Mouse (Mus musculus) heart, embryonic 11.5 days (tissue): Measurements from ENCODE around the gene Asxl1. TPM values are rescaled to one million over a fixed set of nuclear protein-coding genes. Genes with fewer than 3 reads are reported as not detected.

Experiments
- ATAC-seq: fragments of 200-750 bp; cut with Nextera tagmentation; replicated peaks from 2 replicates; pipeline ENCODE4 v1.8.0; 2017; ENCODE audit warnings: moderate library complexity; ENCODE audit not compliant: insufficient number of reproducible peaks, low FRiP score, low TSS enrichment
- H3K27ac ChIP-seq: fragments of 300-500 bp; sonication (generic); 2 replicates; pipeline ENCODE4 v1.5.1; 2014; ENCODE audit warnings: mild to moderate bottlenecking, low read depth, low read length
- H3K27me3 ChIP-seq: fragments of 300-500 bp; sonication (generic); 2 replicates; pipeline ENCODE4 v1.6.1; 2014; ENCODE audit warnings: mild to moderate bottlenecking, low read length, mixed read lengths; ENCODE audit not compliant: control insufficient read depth, insufficient read depth
- H3K36me3 ChIP-seq: fragments of 300-500 bp; sonication (generic); 2 replicates; pipeline ENCODE4 v1.6.1; 2014; ENCODE audit warnings: mild to moderate bottlenecking, low read length, moderate library complexity, mixed read lengths; ENCODE audit not compliant: control insufficient read depth, insufficient read depth
- H3K4me1 ChIP-seq: fragments of 300-500 bp; sonication (generic); 2 replicates; pipeline ENCODE4 v1.6.1; 2014; ENCODE audit warnings: low read length; ENCODE audit not compliant: control insufficient read depth, insufficient read depth
- H3K4me2 ChIP-seq: fragments of 300-500 bp; sonication (generic); 2 replicates; pipeline ENCODE4 v1.6.1; 2014; ENCODE audit warnings: mild to moderate bottlenecking, moderate library complexity
- H3K4me3 ChIP-seq: fragments of 300-500 bp; sonication (generic); 2 replicates; pipeline ENCODE4 v1.5.1; 2014; ENCODE audit warnings: low read depth, low read length
- H3K9ac ChIP-seq: fragments of 300-500 bp; sonication (generic); 2 replicates; pipeline ENCODE4 v1.6.1; 2014; ENCODE audit warnings: mild to moderate bottlenecking, low read depth, low read length, moderate library complexity
- H3K9me3 ChIP-seq: fragments of 300-500 bp; sonication (generic); replicated peaks from 2 replicates; pipeline ENCODE4 v1.6.1; 2016; ENCODE audit warnings: low read length; ENCODE audit not compliant: control insufficient read depth
- WGBS: fragments of 180-500 bp; shearing (Covaris S2); extraction: QIAGEN DNeasy Blood & Tissue Kit; methylation state at CpG from one replicate; pipeline ENCODE4 v1.1.7; 2014; ENCODE audit not compliant: insufficient replicate concordance; 5-methylcytosine and 5-hydroxymethylcytosine counted together
- polyA plus RNA-seq: library from polyadenylated mRNA; unstranded; fragments of >200 nt; fragmentation: Nextera tagmentation; extraction: Ambion mirVana; gene quantifications from 2 replicates; pipeline ENCODE4 v1.2.1, GENCODE M21; 2014

Gene Asxl1
- polyA plus RNA-seq, 1 experiment from 2014 or later = 13.8 TPM

GRCm38 (mm10) chr2:153436641-153437305 lies 91.1 kb downstream of the Asxl1 start:
- Histone ChIP-seq H3K9ac (peak overlapping the region; percentile 58), H3K4me3 (0 out of 2 replicates have a peak overlapping the region, but pooled peaks have one; percentile 6)
- WGBS = 12% methylated on average over 6 of the region's 6 CpGs

GRCm38 (mm10) chr2:153437306-153437659 lies 91.7 kb downstream of the Asxl1 start:
- Histone ChIP-seq H3K36me3 (peaks cover 6% of the 10 kb centered on the region), H3K9ac (peak overlapping the region; percentile 58), H3K4me3 (0 out of 2 replicates have a peak overlapping the region, but pooled peaks have one; percentile 6), H3K9me3 (no peaks in the 10 kb centered on the region), H3K27me3 (no peaks in the 10 kb centered on the region), H3K4me2 (peak overlapping the region; percentile 56), H3K27ac (peak overlapping the region; percentile 87), H3K4me1 (peaks cover 85% of the 10 kb centered on the region)
- ATAC-seq = no peak
- 18% methylated on average over 2 of the region's 2 CpGs for WGBS

More at GRCm38 (mm10) chr2:153436641-153437305, 91.1 kb downstream of the Asxl1 start:
- Histone ChIP-seq H3K4me1 (peaks cover 85% of the 10 kb centered on the region), H3K27ac (peak overlapping the region; percentile 87), H3K36me3 (peaks cover 6% of the 10 kb centered on the region), H3K4me2 (peak overlapping the region; percentile 56), H3K27me3 (no peaks in the 10 kb centered on the region), H3K9me3 (no peaks in the 10 kb centered on the region)
- peak; percentile 59 for ATAC-seq

DNA sequence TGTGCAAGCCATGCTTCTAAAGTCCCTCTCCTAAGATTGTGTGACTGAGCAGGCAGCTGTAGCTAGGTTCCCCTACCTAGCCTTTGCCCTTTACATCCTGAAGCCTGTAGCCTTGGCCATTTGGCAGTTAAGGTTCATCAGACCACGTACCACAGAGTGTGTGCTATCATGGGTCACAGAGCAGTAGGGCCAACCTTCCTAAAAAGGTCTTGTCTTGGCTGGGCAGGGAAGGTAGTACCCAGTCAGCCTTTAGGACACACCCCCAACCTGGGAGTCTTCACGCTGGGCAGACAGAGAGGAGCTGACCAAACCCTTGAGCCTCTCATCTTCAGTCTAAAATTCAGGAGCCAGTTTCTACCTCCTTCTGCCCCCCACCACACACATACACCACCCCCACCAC lies 95.1 kb downstream of the Asxl1 start:
- H3K9me3 ChIP-seq = no peaks in the 10 kb centered on the region
- H3K36me3 ChIP-seq = peaks cover 6% of the 10 kb centered on the region; the same call in 1 of the 2 replicates
- peak overlapping the region; percentile 100 for H3K4me2 ChIP-seq
- no peaks in the 10 kb centered on the region for H3K27me3 ChIP-seq
- H3K4me3 ChIP-seq = no peak overlapping the region
- WGBS = 36% methylated on average over 2 of the region's 2 CpGs
- peaks cover 59% of the 10 kb centered on the region for H3K4me1 ChIP-seq
- no peak for ATAC-seq
- peak overlapping the region; percentile 3 for H3K27ac ChIP-seq
- H3K9ac ChIP-seq = no peak overlapping the region

- H3K4me1 ChIP-seq = peaks cover 54% of the 10 kb centered on the region
- 24% methylated on average over 3 of the region's 3 CpGs for WGBS
- peak overlapping the region; percentile 3 for H3K27ac ChIP-seq
- H3K9ac ChIP-seq = peak overlapping the region; percentile 92
- H3K4me2 ChIP-seq = peak overlapping the region; percentile 100
- peaks cover 3% of the 10 kb centered on the region; the same call in 1 of the 2 replicates for H3K36me3 ChIP-seq
- H3K9me3 ChIP-seq = no peaks in the 10 kb centered on the region
- no peak overlapping the region for H3K4me3 ChIP-seq
- ATAC-seq = no peak
- no peaks in the 10 kb centered on the region for H3K27me3 ChIP-seq
Observed at GRCm38 (mm10) chr2:153441228-153441627, 95.6 kb downstream of the Asxl1 start.

- Histone ChIP-seq H3K9me3 (no peaks in the 10 kb centered on the region), H3K27me3 (no peaks in the 10 kb centered on the region), H3K4me1 (peaks cover 43% of the 10 kb centered on the region), H3K4me3 (peak overlapping the region; percentile 91), H3K27ac (no peak overlapping the region; the same call in 1 of the 2 replicates), H3K36me3 (peaks cover 3% of the 10 kb centered on the region; the same call in 1 of the 2 replicates), H3K4me2 (peak overlapping the region; percentile 100), H3K9ac (peak overlapping the region; percentile 92)
- 7% methylated on average over 5 of the region's 5 CpGs for WGBS
- ATAC-seq = no peak
Observed at GRCm38 (mm10) chr2:153442720-153443119, 97.1 kb downstream of the Asxl1 start.

GRCm38 (mm10) chr2:153443434-153444240 lies 98.0 kb downstream of the Asxl1 start:
- peak overlapping the region; percentile 100 for H3K4me2 ChIP-seq
- H3K4me1 ChIP-seq = peaks cover 37% of the 10 kb centered on the region
- H3K27ac ChIP-seq = peak overlapping the region; percentile 95
- H3K4me3 ChIP-seq = peak overlapping the region; percentile 91
- H3K36me3 ChIP-seq = peaks cover 3% of the 10 kb centered on the region; the same call in 1 of the 2 replicates
- peak overlapping the region; percentile 92 for H3K9ac ChIP-seq
- peak; percentile 40 for ATAC-seq
- H3K9me3 ChIP-seq = no peaks in the 10 kb centered on the region
- no peaks in the 10 kb centered on the region for H3K27me3 ChIP-seq
- WGBS = under 1% methylated on average over 54 of the region's 59 CpGs

- WGBS = 1% methylated on average over 41 of the region's 64 CpGs
- H3K27me3 ChIP-seq = no peaks in the 10 kb centered on the region
- H3K4me2 ChIP-seq = peak overlapping the region; percentile 100
Observed at GRCm38 (mm10) chr2:153444254-153445136, 98.9 kb downstream of the Asxl1 start.

More at GRCm38 (mm10) chr2:153444254-153445136, 98.9 kb downstream of the Asxl1 start:
- ATAC-seq = peak; percentile 60
- H3K4me3 ChIP-seq = peak overlapping the region; percentile 91
- peaks cover 37% of the 10 kb centered on the region for H3K4me1 ChIP-seq
- no peaks in the 10 kb centered on the region for H3K36me3 ChIP-seq
- H3K27ac ChIP-seq = peak overlapping the region; percentile 95
- no peaks in the 10 kb centered on the region for H3K9me3 ChIP-seq
- peak overlapping the region; percentile 92 for H3K9ac ChIP-seq
